13 mouse cellular contexts compared by ENCODE assay signal in the genomic region with DNA sequence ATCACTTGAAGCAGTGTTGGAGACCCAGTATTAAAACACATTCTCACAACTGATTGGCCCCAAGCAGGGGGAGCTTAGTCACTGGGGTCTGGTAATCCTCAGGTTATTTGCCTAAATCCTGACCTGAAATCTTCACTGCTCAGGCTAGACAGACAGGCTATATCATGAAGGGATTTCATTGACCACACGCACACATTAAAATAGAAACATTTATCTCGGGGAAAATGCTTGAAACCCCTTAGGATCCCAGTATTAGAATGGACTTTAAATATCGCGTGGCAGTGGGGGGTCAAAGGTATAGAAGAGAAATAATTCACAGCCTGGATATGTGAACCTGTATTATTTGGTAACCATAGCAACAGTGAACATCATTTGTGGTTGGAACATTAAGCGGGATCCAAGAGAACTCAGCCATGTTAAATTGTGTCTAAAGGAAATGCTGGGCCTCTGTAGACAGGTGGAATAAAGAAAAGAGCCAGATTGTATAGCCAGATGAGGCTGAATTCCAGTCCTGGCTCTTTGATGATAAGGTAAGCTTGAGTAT. TPM values are rescaled to one million over a fixed set of nuclear protein-coding genes. Genes with fewer than 3 reads are reported as not detected.
DNase-seq lines count a peak whose midpoint lies in the region; ATAC-seq and TF ChIP-seq lines count a peak whose summit lies in the region.
"Had no signal": no experiment of that assay in that cellular context is flagged by ENCODE, and none has a peak within 500 bp of the region (broad histone marks: within the 10 kb centered on the region; RNA-seq: fewer than 3 reads in every experiment).

No protein-coding gene starts in this region.

- peaks cover 1% of the 10 kb centered on the region; the same call in 1 of the 2 replicates for H3K36me3 ChIP-seq in spleen, adult 2 months (ENCODE audit: control insufficient read depth, insufficient read depth, low read length)
- no peaks in the 10 kb centered on the region for H3K36me3 ChIP-seq in forebrain, embryonic 15.5 days
- H3K36me3 ChIP-seq in midbrain, embryonic 16.5 days (ENCODE audit: control insufficient read depth, insufficient read depth, low read length) = no peaks in the 10 kb centered on the region

- no peaks in the 10 kb centered on the region for H3K4me1 ChIP-seq in spleen, adult 2 months (ENCODE audit: control insufficient read depth, insufficient read depth, insufficient read length)
- H3K4me1 ChIP-seq in forebrain, embryonic 15.5 days = peaks cover 15% of the 10 kb centered on the region
- H3K4me1 ChIP-seq in midbrain, embryonic 16.5 days (ENCODE audit: control insufficient read depth, insufficient read depth, low read length) = peaks cover 17% of the 10 kb centered on the region

- H3K4me2 ChIP-seq in forebrain, embryonic 15.5 days (replicated peaks) = peak overlapping the region; percentile 66
- H3K4me2 ChIP-seq in midbrain, embryonic 16.5 days (ENCODE audit: low read length) = peak overlapping the region; percentile 71

- 70% methylated on average over 5 of the region's 5 CpGs for WGBS in spleen, adult 2 months
- WGBS in forebrain, embryonic 15.5 days = 43% methylated on average over 5 of the region's 5 CpGs
- WGBS in midbrain, embryonic 16.5 days = 34% methylated on average over 5 of the region's 5 CpGs

- H3K27ac ChIP-seq in spleen, adult 2 months (ENCODE audit: insufficient read depth, low read length) = peak overlapping the region; percentile 96
- H3K27ac ChIP-seq in forebrain, embryonic 15.5 days (replicated peaks) = no peak overlapping the region
- peak overlapping the region; percentile 58 for H3K27ac ChIP-seq in midbrain, embryonic 16.5 days (ENCODE audit: low read length)

- TF ChIP-seq POLR2A in spleen, adult 2 months (IDR thresholded peaks at IDR 0.05; ENCODE audit: low read depth, low read length) = no peak

- H3K9ac ChIP-seq in forebrain, embryonic 15.5 days (replicated peaks) = no peak overlapping the region
- H3K9ac ChIP-seq in midbrain, embryonic 16.5 days (ENCODE audit: low read depth, low read length) = no peak overlapping the region

- H3K4me3 ChIP-seq in spleen, adult 2 months (ENCODE audit: extremely low read depth, insufficient read depth, insufficient read length) = peak overlapping the region; percentile 59
- H3K4me3 ChIP-seq in forebrain, embryonic 15.5 days = no peak overlapping the region; the same call in 1 of the 2 replicates
- peak overlapping the region; percentile 39 for H3K4me3 ChIP-seq in midbrain, embryonic 16.5 days (ENCODE audit: low read depth, low read length)

- no peak for DNase-seq in spleen, adult 2 months (ENCODE audit: low read depth in 1 of 2, low spot score in 2 of 2)
- DNase-seq in spleen, postnatal 14 days (ENCODE audit: low spot score in 2 of 2) = no peak
- DNase-seq in thymus, postnatal 4 days = peak; percentile 48
- no peak for DNase-seq in layer of hippocampus, postnatal 25 days (ENCODE audit: extremely low spot score in 1 of 2, low spot score in 1 of 2)
- no peak for DNase-seq in cerebellum, adult 9-11 months
- DNase-seq: adrenal gland, postnatal 14 days; cerebellum, adult 2 months; heart, adult 18-20 months; lung, embryonic 14.5 days had no signal

- H3K9me3 ChIP-seq in forebrain, embryonic 15.5 days = no peaks in the 10 kb centered on the region
- no peaks in the 10 kb centered on the region for H3K9me3 ChIP-seq in midbrain, embryonic 16.5 days (replicated peaks; ENCODE audit: control insufficient read depth, low read length, poor library complexity, severe bottlenecking)

- ATAC-seq in forebrain, embryonic 15.5 days (replicated peaks) = peak; percentile 42; the same call in 1 of the 2 replicates
- ATAC-seq in midbrain, embryonic 16.5 days = peak; percentile 87

- H3K27me3 ChIP-seq in spleen, adult 2 months (ENCODE audit: control insufficient read depth, insufficient read depth, low read length) = no peaks in the 10 kb centered on the region
- H3K27me3 ChIP-seq in forebrain, embryonic 15.5 days = no peaks in the 10 kb centered on the region
- H3K27me3 ChIP-seq in midbrain, embryonic 16.5 days (ENCODE audit: control insufficient read depth, insufficient read depth, low read depth, low read length) = no peaks in the 10 kb centered on the region

- TF ChIP-seq CTCF in spleen, adult 2 months (IDR thresholded peaks at IDR 0.05; ENCODE audit: extremely low read depth, insufficient read depth, insufficient read length, insufficient replicate concordance) = no peak

RNA-seq across cellular contexts. Expression of gene Prss2, which starts 22.9 kb away (rescaled TPM):
- 9,234 and 9,806 TPM in 2 replicates for polyA plus RNA-seq in spleen, adult 2 months (2012; rRNA removed)
- not detected in 2 replicates for polyA plus RNA-seq in forebrain, embryonic 15.5 days (2015; fragmentation: Nextera tagmentation; extraction: Ambion mirVana)
- polyA plus RNA-seq in midbrain, embryonic 16.5 days (2015; fragmentation: Nextera tagmentation; extraction: Ambion mirVana) = not detected in 2 replicates
- not detected for total RNA-seq in layer of hippocampus, postnatal 25 days (2021)
- total RNA-seq: heart, adult 18-20 months; left cerebral cortex, postnatal 36 days had no signal
- polyA plus RNA-seq: cerebellum, adult 2 months; kidney, embryonic 14.5 days; lung, embryonic 14.5 days had no signal

Comparison
In these comparisons a context has a peak if more than half of its experiments do, and no peak if none do; other contexts are left out.
1. RNA of gene Prss2, which starts 22.9 kb away (polyA plus RNA-seq): 9,234 to 9,806 TPM in spleen, adult 2 months; not detected in forebrain, embryonic 15.5 days and not detected in midbrain, embryonic 16.5 days; every median in the first group is over 1,000 times any median in the second.